Mouse (Mus musculus) central nervous system, embryonic 11.5 days (tissue): ENCODE data around the gene Zfp697. TPM values are rescaled to one million over a fixed set of nuclear protein-coding genes. Genes with fewer than 3 reads are reported as not detected.

Experiments used
- polyA plus RNA-seq: library from polyadenylated mRNA; depleted of rRNA; stranded (reverse); fragments of >200 nt; gene quantifications from 2 replicates; pipeline ENCODE4 v1.2.3, GENCODE M21; 2012; rRNA removed

Zfp697 gene
- polyA plus RNA-seq = 11.6 and 13.4 TPM in 2 replicates

GRCm38 (mm10) chr3:98382246-98382939 is at the start of gene Zfp697:
Gene Zfp697, plus strand, starts transcription at chr3:98382461.

GRCm38 (mm10) chr3:98339706-98340109 is 42.6 kb upstream of the Zfp697 start, which contains the start of gene Phgdh:
Gene Phgdh, minus strand, starts transcription at chr3:98339990.

GRCm38 (mm10) chr3:98457026-98457425 is 74.8 kb downstream of the Zfp697 start, which contains the start of gene Gm4450:
Gene Gm4450, minus strand, starts transcription at chr3:98457126.

GRCm38 (mm10) chr3:98510414-98510813 is 128.2 kb downstream of the Zfp697 start, which contains the start of gene Hsd3b4:
Gene Hsd3b4, minus strand, starts transcription at chr3:98510514.

GRCm38 (mm10) chr3:98588707-98589106 is 206.4 kb downstream of the Zfp697 start, which contains the start of gene Gm10681:
Gene Gm10681, minus strand, starts transcription at chr3:98588807.

GRCm38 (mm10) chr3:98630152-98630551 is 247.9 kb downstream of the Zfp697 start, which contains the start of gene Hsd3b5:
Gene Hsd3b5, minus strand, starts transcription at chr3:98630252.

GRCm38 (mm10) chr3:98724376-98724775 is 342.1 kb downstream of the Zfp697 start, which contains the start of gene Hsd3b2:
Gene Hsd3b2, minus strand, starts transcription at chr3:98724543.

Other genes starting within 250 kb of the Zfp697 start
- gene Adam30, start 221.8 kb upstream of the Zfp697 start, polyA plus RNA-seq = 0.06 TPM in 1 of 2 replicates, not detected in the other
- gene Reg4, start 160.3 kb upstream of the Zfp697 start, polyA plus RNA-seq = not detected in 2 replicates
- 2.6 and 2.9 TPM in 2 replicates for gene Hmgcs2, start 102.0 kb upstream of the Zfp697 start, polyA plus RNA-seq
- 195 and 372 TPM in 2 replicates for gene Phgdh, start 42.5 kb upstream of the Zfp697 start, polyA plus RNA-seq
- not detected in 2 replicates for gene Gm4450, start 74.7 kb downstream of the Zfp697 start, polyA plus RNA-seq
- gene Hsd3b4, start 128.1 kb downstream of the Zfp697 start, polyA plus RNA-seq = 0.04 TPM in 1 of 2 replicates, not detected in the other
- gene Gm10681, start 206.3 kb downstream of the Zfp697 start, polyA plus RNA-seq = 0.04 TPM in 1 of 2 replicates, not detected in the other
- not detected in 2 replicates for gene Hsd3b5, start 247.8 kb downstream of the Zfp697 start, polyA plus RNA-seq